Comparison of ENCODE assay signal across 24 mouse cellular contexts in the genomic region with DNA sequence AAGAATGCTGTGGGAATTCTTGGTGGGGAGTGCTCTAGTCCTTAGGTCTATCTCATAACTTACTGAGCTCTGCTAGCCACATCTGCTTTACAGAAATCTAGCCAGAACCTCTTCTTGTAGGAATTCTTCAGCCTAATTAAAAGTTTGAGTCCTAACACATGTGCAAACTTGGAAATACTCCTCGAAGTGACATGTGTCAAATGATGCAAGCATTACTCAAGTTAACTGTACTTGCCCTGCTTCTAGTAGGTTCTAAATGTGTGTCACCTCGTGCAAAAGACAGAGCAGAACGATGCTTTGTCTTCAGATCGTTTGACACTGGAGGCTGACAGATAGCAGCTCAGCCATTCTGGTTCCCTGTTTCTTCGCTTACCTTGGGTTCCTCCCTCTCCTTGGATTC. TPM values are rescaled to one million over a fixed set of nuclear protein-coding genes. Genes with fewer than 3 reads are reported as not detected.
DNase-seq lines count a peak whose midpoint lies in the region; ATAC-seq and TF ChIP-seq lines count a peak whose summit lies in the region.
"Had no signal": no experiment of that assay in that cellular context is flagged by ENCODE, and none has a peak within 500 bp of the region (broad histone marks: within the 10 kb centered on the region; RNA-seq: fewer than 3 reads in every experiment).

No protein-coding gene starts in this region.

- no peak for TF ChIP-seq CTCF in heart, adult 2 months (IDR thresholded peaks at IDR 0.05)

- peaks cover 4% of the 10 kb centered on the region; the same call in 1 of the 2 replicates for H3K79me2 ChIP-seq in heart, adult 2 months (replicated peaks; ENCODE audit: control insufficient read depth, insufficient read depth, low read length)

- TF ChIP-seq EP300 in heart, adult 2 months (IDR thresholded peaks at IDR 0.05; ENCODE audit: insufficient read depth, low read depth, low read length): no peak

- H3K27ac ChIP-seq in heart, embryonic 16.5 days (ENCODE audit: low read length): peak overlapping the region; percentile 13; the same call in 1 of the 2 replicates
- H3K27ac ChIP-seq in heart, adult 2 months: no peak overlapping the region
- H3K27ac ChIP-seq in limb, embryonic 14.5 days (replicated peaks; ENCODE audit: low read depth, low read length): 0 out of 2 replicates have a peak overlapping the region, but pooled peaks have one; percentile 41
- no peak overlapping the region for H3K27ac ChIP-seq in limb, embryonic 10.5 days
- H3K27ac ChIP-seq in embryonic facial prominence, embryonic 14.5 days (replicated peaks; ENCODE audit: low read depth, low read length): no peak overlapping the region; the same call in 1 of the 2 replicates
- H3K27ac ChIP-seq: embryonic facial prominence, embryonic 12.5 days; forebrain, embryonic 10.5 days; hindbrain, embryonic 15.5 days had no signal

- no peak for DNase-seq in frontal cortex, adult 2 months (ENCODE audit: extremely low spot score in 1 of 2, low spot score in 1 of 2)
- DNase-seq in heart, adult 2 months: no peak
- DNase-seq in limb, embryonic 14.5 days (ENCODE audit: low spot score): no peak
- DNase-seq in limb, embryonic 10.5 days (ENCODE audit: low spot score): no peak
- DNase-seq in embryonic facial prominence, embryonic 14.5 days (ENCODE audit: low spot score): peak; percentile 59
- DNase-seq in B cell, adult 2 months: no peak
- DNase-seq: adrenal gland, postnatal 10 days; cerebellum, adult 11 months; cerebellum, adult 8-10 months; cerebellum, postnatal 14 days; embryo, embryonic 11 days; gastrocnemius, postnatal 14 days; heart, postnatal 36 days; kidney, adult 9 months had no signal

- no peaks in the 10 kb centered on the region for H3K9me3 ChIP-seq in heart, embryonic 16.5 days (replicated peaks; ENCODE audit: control insufficient read depth, low read length)
- H3K9me3 ChIP-seq in limb, embryonic 14.5 days (ENCODE audit: control insufficient read depth, low read length): no peaks in the 10 kb centered on the region
- no peaks in the 10 kb centered on the region for H3K9me3 ChIP-seq in limb, embryonic 10.5 days (replicated peaks)
- H3K9me3 ChIP-seq in embryonic facial prominence, embryonic 14.5 days (ENCODE audit: control insufficient read depth, low read length): no peaks in the 10 kb centered on the region
- H3K9me3 ChIP-seq: embryonic facial prominence, embryonic 12.5 days; forebrain, embryonic 10.5 days; hindbrain, embryonic 15.5 days had no signal

- peak; percentile 17; the same call in 1 of the 2 replicates for ATAC-seq in frontal cortex, adult (ENCODE audit: low TSS enrichment)
- ATAC-seq in heart, embryonic 16.5 days (replicated peaks; ENCODE audit: extremely low read depth, insufficient read depth, low FRiP score): no peak
- ATAC-seq in limb, embryonic 14.5 days (ENCODE audit: low FRiP score, low read depth): no peak
- no peak for ATAC-seq in embryonic facial prominence, embryonic 14.5 days (ENCODE audit: low read depth)
- ATAC-seq: forebrain, embryonic 14.5 days; intestine, embryonic 16.5 days had no signal

- 52% methylated on average over 5 of the region's 5 CpGs for WGBS in heart, embryonic 16.5 days
- 53% methylated on average over 5 of the region's 5 CpGs for WGBS in heart, adult 2 months
- WGBS in limb, embryonic 14.5 days: 71% methylated on average over 5 of the region's 5 CpGs
- 84% methylated on average over 5 of the region's 5 CpGs for WGBS in limb, embryonic 10.5 days
- WGBS in embryonic facial prominence, embryonic 14.5 days: 61% methylated on average over 5 of the region's 5 CpGs

- H3K4me2 ChIP-seq in heart, embryonic 16.5 days (ENCODE audit: low read depth, low read length): no peak overlapping the region
- H3K4me2 ChIP-seq in limb, embryonic 14.5 days (replicated peaks; ENCODE audit: low read depth, low read length, severe bottlenecking): no peak overlapping the region
- no peak overlapping the region for H3K4me2 ChIP-seq in embryonic facial prominence, embryonic 14.5 days (ENCODE audit: low read depth, low read length)
- H3K4me2 ChIP-seq: embryonic facial prominence, embryonic 12.5 days; heart, embryonic 11.5 days; hindbrain, embryonic 15.5 days had no signal

- no peak for TF ChIP-seq POLR2A in heart, adult 2 months (IDR thresholded peaks at IDR 0.05; ENCODE audit: insufficient read depth, low read depth, low read length)
- no peak for TF ChIP-seq POLR2A in limb, embryonic 14.5 days (IDR thresholded peaks at IDR 0.05; ENCODE audit: borderline replicate concordance, extremely low read depth, insufficient read depth, insufficient read length)

- H3K36me3 ChIP-seq in heart, embryonic 16.5 days (ENCODE audit: control insufficient read depth, insufficient read depth): no peaks in the 10 kb centered on the region; the same call in 1 of the 2 replicates
- H3K36me3 ChIP-seq in heart, adult 2 months (ENCODE audit: control insufficient read depth, insufficient read depth, low read length): peaks cover 10% of the 10 kb centered on the region; the same call in 1 of the 2 replicates
- H3K36me3 ChIP-seq in limb, embryonic 14.5 days (ENCODE audit: control insufficient read depth, insufficient read depth, low read length): no peaks in the 10 kb centered on the region
- 0 out of 2 replicates have a peak, but pooled peaks cover 3% of the 10 kb centered on the region for H3K36me3 ChIP-seq in limb, embryonic 10.5 days
- peaks cover 5% of the 10 kb centered on the region; the same call in 1 of the 2 replicates for H3K36me3 ChIP-seq in embryonic facial prominence, embryonic 14.5 days (ENCODE audit: control insufficient read depth, insufficient read depth, low read length)
- H3K36me3 ChIP-seq: embryonic facial prominence, embryonic 12.5 days; hindbrain, embryonic 15.5 days had no signal

- no peaks in the 10 kb centered on the region for H3K27me3 ChIP-seq in heart, embryonic 16.5 days (ENCODE audit: control insufficient read depth, insufficient read depth, low read length)
- no peaks in the 10 kb centered on the region for H3K27me3 ChIP-seq in heart, adult 2 months (ENCODE audit: control insufficient read depth, insufficient read depth, low read length)
- no peaks in the 10 kb centered on the region for H3K27me3 ChIP-seq in limb, embryonic 14.5 days (ENCODE audit: control insufficient read depth, insufficient read depth, low read length)
- H3K27me3 ChIP-seq in limb, embryonic 10.5 days (ENCODE audit: low read depth, poor library complexity, severe bottlenecking): no peaks in the 10 kb centered on the region
- no peaks in the 10 kb centered on the region for H3K27me3 ChIP-seq in embryonic facial prominence, embryonic 14.5 days (replicated peaks; ENCODE audit: control insufficient read depth, insufficient read depth, low read length)
- H3K27me3 ChIP-seq: embryonic facial prominence, embryonic 12.5 days; hindbrain, embryonic 15.5 days had no signal

- peaks cover 38% of the 10 kb centered on the region for H3K4me1 ChIP-seq in heart, embryonic 16.5 days (ENCODE audit: control insufficient read depth, insufficient read depth, low read length)
- H3K4me1 ChIP-seq in heart, adult 2 months (ENCODE audit: control insufficient read depth, insufficient read depth, low read length): peaks cover 14% of the 10 kb centered on the region; the same call in 1 of the 2 replicates
- H3K4me1 ChIP-seq in limb, embryonic 14.5 days (ENCODE audit: control insufficient read depth, insufficient read depth, low read length): peaks cover 17% of the 10 kb centered on the region
- peaks cover 5% of the 10 kb centered on the region; the same call in 1 of the 2 replicates for H3K4me1 ChIP-seq in limb, embryonic 10.5 days
- H3K4me1 ChIP-seq in embryonic facial prominence, embryonic 14.5 days (ENCODE audit: control insufficient read depth, insufficient read depth, low read length): 0 out of 2 replicates have a peak, but pooled peaks cover 17% of the 10 kb centered on the region
- H3K4me1 ChIP-seq: forebrain, embryonic 10.5 days had no signal

- no peak overlapping the region for H3K4me3 ChIP-seq in heart, embryonic 16.5 days (ENCODE audit: low read length)
- no peak overlapping the region for H3K4me3 ChIP-seq in heart, adult 2 months
- no peak overlapping the region for H3K4me3 ChIP-seq in limb, embryonic 14.5 days (replicated peaks; ENCODE audit: low read length)
- H3K4me3 ChIP-seq in limb, embryonic 10.5 days: no peak overlapping the region
- no peak overlapping the region for H3K4me3 ChIP-seq in embryonic facial prominence, embryonic 14.5 days (ENCODE audit: low read depth, low read length)
- H3K4me3 ChIP-seq: embryonic facial prominence, embryonic 12.5 days; erythroblast, embryonic 14.5 days; forebrain, embryonic 10.5 days; hindbrain, embryonic 15.5 days had no signal

- intact Hi-C loops in heart, adult 2 months (cut with DNase I): no loop called here

- no peak overlapping the region for H3K9ac ChIP-seq in heart, embryonic 16.5 days (ENCODE audit: low read length)
- no peak overlapping the region for H3K9ac ChIP-seq in heart, adult 2 months (ENCODE audit: low read depth, low read length)
- H3K9ac ChIP-seq in limb, embryonic 14.5 days (ENCODE audit: low read depth, low read length, severe bottlenecking): no peak overlapping the region
- no peak overlapping the region for H3K9ac ChIP-seq in embryonic facial prominence, embryonic 14.5 days (ENCODE audit: low read depth, low read length)
- H3K9ac ChIP-seq: embryonic facial prominence, embryonic 12.5 days; hindbrain, embryonic 15.5 days had no signal

RNA-seq across cellular contexts. Expression of gene Pkp4, which starts 32.5 kb away (rescaled TPM):
- 140 and 149 TPM in 2 replicates for polyA plus RNA-seq in frontal cortex, adult 2 months (2012; rRNA removed)
- polyA plus RNA-seq in heart, embryonic 16.5 days (2015; fragmentation: Nextera tagmentation; extraction: Ambion mirVana): 44.5 and 48.3 TPM in 2 replicates
- total RNA-seq in heart, adult 2 months (2021): 100 to 1,000 TPM; 152 to 174 TPM
- polyA plus RNA-seq in heart, adult 2 months (2012; rRNA removed): 61.5 and 92.5 TPM in 2 replicates
- polyA plus RNA-seq in limb, embryonic 14.5 days (2012; rRNA removed): 48.7 and 57.1 TPM in 2 replicates
- polyA plus RNA-seq in limb, embryonic 14.5 days (2014; fragmentation: Nextera tagmentation; extraction: Ambion mirVana): 28.9 and 31.3 TPM in 2 replicates
- 12.4 and 15.0 TPM in 2 replicates for polyA plus RNA-seq in limb, embryonic 10.5 days (2016; fragmentation: Nextera tagmentation; extraction: Ambion mirVana)
- 30.8 and 31.6 TPM in 2 replicates for polyA plus RNA-seq in embryonic facial prominence, embryonic 14.5 days (2014; fragmentation: Nextera tagmentation; extraction: Ambion mirVana)

RNA-seq across cellular contexts. Expression of gene Ccdc148, which starts 32.6 kb away (rescaled TPM):
- 6.6 and 7.6 TPM in 2 replicates for polyA plus RNA-seq in frontal cortex, adult 2 months (2012; rRNA removed)
- polyA plus RNA-seq in heart, embryonic 16.5 days (2015; fragmentation: Nextera tagmentation; extraction: Ambion mirVana): 1.0 and 1.1 TPM in 2 replicates
- under 1 TPM; 0.60 to 0.93 TPM for total RNA-seq in heart, adult 2 months (2021)
- 0.10 and 0.18 TPM in 2 replicates for polyA plus RNA-seq in heart, adult 2 months (2012; rRNA removed)
- 0.31 and 0.49 TPM in 2 replicates for polyA plus RNA-seq in limb, embryonic 14.5 days (2012; rRNA removed)
- 0.48 and 0.61 TPM in 2 replicates for polyA plus RNA-seq in limb, embryonic 14.5 days (2014; fragmentation: Nextera tagmentation; extraction: Ambion mirVana)
- polyA plus RNA-seq in limb, embryonic 10.5 days (2016; fragmentation: Nextera tagmentation; extraction: Ambion mirVana): 0.23 and 0.70 TPM in 2 replicates
- 0.68 and 0.85 TPM in 2 replicates for polyA plus RNA-seq in embryonic facial prominence, embryonic 14.5 days (2014; fragmentation: Nextera tagmentation; extraction: Ambion mirVana)
- total RNA-seq: common myeloid progenitor, adult 5-6 weeks had no signal
- polyA plus RNA-seq: erythroblast, embryonic 14.5 days had no signal

Comparison
In these comparisons a context has a peak if more than half of its experiments do, and no peak if none do; other contexts are left out.
1. H3K27ac ChIP-seq: peak in heart, embryonic 16.5 days (single experiment) and limb, embryonic 14.5 days (single experiment); none in heart, adult 2 months (single experiment), limb, embryonic 10.5 days (single experiment) and embryonic facial prominence, embryonic 14.5 days (single experiment).